Mouse (Mus musculus) lung, adult 2 months (tissue): Measurements from ENCODE around the gene Paxx.
"Not testable (repeated sequence)": the region's sequence is repeated elsewhere in the genome, so short reads cannot be mapped to it uniquely, and the experiment has no call there.

Experiments
- CTCF ChIP-seq: fragments of 200-500 bp; IDR thresholded peaks from 2 replicates; pipeline ENCODE4 v1.5.1; 2011; ENCODE audit warnings: mild to moderate bottlenecking, low read length, control low read depth; ENCODE audit not compliant: insufficient read depth
- POLR2A ChIP-seq: fragments of 200-500 bp; IDR thresholded peaks from 2 replicates; pipeline ENCODE4 v1.6.1; 2011; ENCODE audit warnings: low read depth, mild to moderate bottlenecking, control low read depth, low read length, borderline replicate concordance; ENCODE audit errors: extremely low read depth

DNA sequence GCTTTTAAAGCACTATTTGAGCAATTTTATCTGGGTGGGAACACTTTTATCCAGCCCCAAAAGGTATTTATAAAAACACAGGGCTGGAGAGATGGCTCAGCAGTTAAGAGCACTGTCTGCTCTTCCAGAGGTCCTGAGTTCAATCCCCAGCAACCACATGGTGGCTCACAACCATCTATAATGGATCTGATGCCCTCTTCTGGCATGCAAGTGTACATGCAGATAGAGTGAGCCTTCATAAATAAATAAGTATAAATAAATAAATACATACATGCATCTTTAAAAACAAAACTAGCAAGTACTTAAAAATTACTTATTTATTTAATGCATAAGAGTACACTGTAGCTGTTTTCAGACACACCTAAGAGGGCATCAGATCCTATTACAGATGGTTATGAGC lies 47.5 kb downstream of the Paxx start:
- not testable (repeated sequence) for TF ChIP-seq CTCF, POLR2A
